Mouse (Mus musculus): ENCODE measurements around the gene Zmym4.

DNA sequence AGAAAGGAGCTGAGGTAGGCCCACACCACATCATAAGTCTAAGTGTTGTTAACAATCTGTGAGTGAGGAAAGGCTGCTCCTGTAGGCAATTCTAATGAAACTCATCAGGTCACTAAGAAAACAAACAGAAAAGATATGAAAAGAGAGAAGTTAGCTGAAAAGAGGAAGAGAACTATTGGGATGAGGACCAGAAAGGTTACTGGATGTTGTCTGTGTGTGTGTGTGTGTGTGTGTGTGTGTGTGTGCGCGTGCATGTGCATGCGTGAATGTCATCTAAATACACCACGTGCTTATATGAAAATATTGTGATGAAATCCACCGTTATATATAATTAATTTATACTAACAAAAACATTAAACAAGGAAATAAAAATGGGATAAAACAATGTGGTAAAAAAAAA, 84.3 kb downstream of the Zmym4 start:
- TF ChIP-seq CTCF (IDR thresholded peaks at IDR 0.05) (no peak), EP300 (IDR thresholded peaks at IDR 0.05; ENCODE audit: insufficient read depth, low read depth, low read length) (no peak)

Measured in heart, adult 2 months (tissue).